Mouse (Mus musculus) limb, embryonic 13.5 days (tissue): ENCODE measurements at regions not wholly inside any gene's neighbourhood (a gene's known extent, or its start where the extent isn't known, plus 50 kb on each side); places are given as distances from the start of the nearest gene placed in this dataset.
A peak's percentile ranks its signal among the peaks of the same experiment; 100 is the strongest.

ENCODE experiments used
- ATAC-seq: fragments of 200-750 bp; cut with Nextera tagmentation; 2 replicates; pipeline ENCODE4 v1.8.0; 2017; ENCODE audit warnings: low read depth, moderate number of reproducible peaks, moderate TSS enrichment; ENCODE audit not compliant: low FRiP score
- H3K27ac ChIP-seq: fragments of 300-500 bp; sonication (generic); 2 replicates; pipeline ENCODE4 v1.5.1; 2015; ENCODE audit warnings: inconsistent platforms, mild to moderate bottlenecking, moderate library complexity
- H3K27me3 ChIP-seq: fragments of 300-500 bp; sonication (generic); 2 replicates; pipeline ENCODE4 v1.6.1; 2015; ENCODE audit warnings: mild to moderate bottlenecking, inconsistent platforms
- H3K36me3 ChIP-seq: fragments of 300-500 bp; sonication (generic); 2 replicates; pipeline ENCODE4 v1.6.1; 2015; ENCODE audit warnings: inconsistent platforms, mild to moderate bottlenecking, moderate library complexity
- H3K4me1 ChIP-seq: fragments of 300-500 bp; sonication (generic); 2 replicates; pipeline ENCODE4 v1.6.1; 2015; ENCODE audit warnings: inconsistent platforms
- H3K4me2 ChIP-seq: fragments of 300-500 bp; sonication (generic); replicated peaks from 2 replicates; pipeline ENCODE4 v1.6.1; 2015; ENCODE audit warnings: inconsistent platforms, mild to moderate bottlenecking, moderate library complexity
- H3K4me3 ChIP-seq: fragments of 300-500 bp; sonication (generic); 2 replicates; pipeline ENCODE4 v1.5.1; 2015; ENCODE audit warnings: moderate library complexity, mild to moderate bottlenecking, inconsistent platforms
- H3K9ac ChIP-seq: fragments of 300-500 bp; sonication (generic); 2 replicates; pipeline ENCODE4 v1.6.1; 2015; ENCODE audit warnings: mild to moderate bottlenecking, inconsistent platforms
- H3K9me3 ChIP-seq: fragments of 300-500 bp; sonication (generic); 2 replicates; pipeline ENCODE4 v1.6.1; 2016; ENCODE audit warnings: inconsistent platforms
- WGBS: fragments of 180-500 bp; shearing (Covaris S2); methylation state at CpG from one replicate; pipeline ENCODE4 v1.1.7; 2015; 5-methylcytosine and 5-hydroxymethylcytosine counted together

GRCm38 (mm10) chr8:36338628-36339027, 573.0 kb downstream of the Gm19410 start:
- Histone ChIP-seq H3K9ac (no peak overlapping the region), H3K36me3 (no peaks in the 10 kb centered on the region), H3K4me1 (peaks cover 8% of the 10 kb centered on the region), H3K27ac (no peak overlapping the region), H3K9me3 (no peaks in the 10 kb centered on the region), H3K4me3 (no peak overlapping the region), H3K4me2 (no peak overlapping the region), H3K27me3 (no peaks in the 10 kb centered on the region)
- no peak for ATAC-seq
- 95% methylated on average over 5 of the region's 5 CpGs for WGBS

DNA sequence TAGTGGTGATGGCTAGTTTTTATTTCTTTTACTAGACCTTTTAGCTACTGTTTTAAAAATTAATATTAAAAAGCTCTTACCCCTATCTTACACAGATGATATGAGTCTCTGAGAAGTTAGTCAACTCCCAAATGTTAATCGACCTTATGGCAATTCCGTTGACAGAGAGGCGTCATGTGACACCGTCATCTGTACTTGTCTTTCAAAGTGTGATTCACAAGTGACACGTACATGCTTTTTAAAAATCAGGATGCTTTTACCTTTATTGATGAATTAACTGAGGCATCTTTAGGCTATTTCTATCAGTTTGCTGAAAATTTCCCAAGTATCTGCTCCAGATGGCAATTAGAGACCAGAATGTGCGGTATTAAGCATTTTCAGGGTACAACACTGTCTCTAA, 573.9 kb downstream of the Gm19410 start:
- no peak overlapping the region for H3K9ac ChIP-seq
- H3K27me3 ChIP-seq: no peaks in the 10 kb centered on the region
- H3K4me1 ChIP-seq: peaks cover 8% of the 10 kb centered on the region
- H3K36me3 ChIP-seq: no peaks in the 10 kb centered on the region
- H3K9me3 ChIP-seq: no peaks in the 10 kb centered on the region
- H3K4me2 ChIP-seq: no peak overlapping the region
- ATAC-seq: no peak
- H3K27ac ChIP-seq: no peak overlapping the region
- no peak overlapping the region for H3K4me3 ChIP-seq
- 91% methylated on average over 6 of the region's 6 CpGs for WGBS

DNA sequence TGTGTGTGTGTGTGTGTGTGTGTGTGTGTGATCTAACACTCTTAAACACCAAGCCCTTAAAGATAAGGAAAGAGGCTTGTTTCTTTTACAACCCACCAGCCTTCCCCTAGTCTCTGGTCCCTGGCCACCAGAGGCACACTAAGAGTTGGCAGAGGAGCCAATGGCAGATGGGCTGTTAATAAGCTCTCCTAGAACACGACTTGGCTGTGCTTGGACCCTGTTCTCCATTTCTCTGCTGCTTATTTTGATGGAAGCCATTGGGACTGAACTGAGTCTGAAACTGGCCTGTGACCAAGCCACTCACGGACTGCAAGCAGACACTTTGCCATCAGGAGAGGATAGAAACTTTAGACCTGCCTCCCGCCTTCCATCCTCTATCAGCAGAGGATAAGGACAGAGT, 574.9 kb downstream of the Gm19410 start:
- Histone ChIP-seq H3K27ac (no peak overlapping the region), H3K9me3 (no peaks in the 10 kb centered on the region), H3K4me1 (peaks cover 8% of the 10 kb centered on the region), H3K4me2 (no peak overlapping the region), H3K36me3 (no peaks in the 10 kb centered on the region), H3K27me3 (no peaks in the 10 kb centered on the region), H3K9ac (no peak overlapping the region), H3K4me3 (no peak overlapping the region)
- 73% methylated on average over 3 of the region's 3 CpGs for WGBS
- ATAC-seq: no peak

GRCm38 (mm10) chr8:36341965-36342364, 576.4 kb downstream of the Gm19410 start:
- no peaks in the 10 kb centered on the region for H3K27me3 ChIP-seq
- ATAC-seq: no peak; the same call in 1 of the 2 replicates
- H3K4me3 ChIP-seq: no peak overlapping the region
- H3K27ac ChIP-seq: no peak overlapping the region
- no peak overlapping the region for H3K9ac ChIP-seq
- WGBS: 54% methylated on average over 4 of the region's 4 CpGs
- no peaks in the 10 kb centered on the region for H3K36me3 ChIP-seq
- H3K4me2 ChIP-seq: no peak overlapping the region
- no peaks in the 10 kb centered on the region for H3K9me3 ChIP-seq
- peaks cover 8% of the 10 kb centered on the region for H3K4me1 ChIP-seq

DNA sequence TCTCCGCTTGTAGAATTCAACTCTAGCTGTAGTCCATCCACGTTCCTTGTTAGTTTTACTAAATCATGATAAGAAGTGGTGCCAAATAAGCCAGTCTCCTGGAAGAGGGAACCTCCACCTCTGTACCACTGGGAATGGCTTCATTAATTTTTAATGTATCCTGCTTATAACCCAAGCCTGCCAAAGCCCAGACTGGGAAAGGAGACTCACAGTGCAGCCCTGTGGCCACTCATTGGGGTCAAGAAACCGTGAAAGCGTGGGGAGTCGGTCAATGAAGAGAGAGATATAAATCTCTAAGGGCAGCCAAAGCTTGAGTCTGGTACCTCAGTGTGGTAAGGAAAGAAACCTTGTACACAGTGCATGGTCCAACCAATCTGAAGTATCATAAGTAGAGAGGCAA, 577.1 kb downstream of the Gm19410 start:
- H3K4me2 ChIP-seq: no peak overlapping the region
- no peak overlapping the region for H3K27ac ChIP-seq
- H3K4me1 ChIP-seq: peaks cover 8% of the 10 kb centered on the region
- no peaks in the 10 kb centered on the region for H3K27me3 ChIP-seq
- H3K36me3 ChIP-seq: no peaks in the 10 kb centered on the region
- H3K4me3 ChIP-seq: no peak overlapping the region
- ATAC-seq: no peak
- 71% methylated on average over 5 of the region's 5 CpGs for WGBS
- H3K9me3 ChIP-seq: no peaks in the 10 kb centered on the region
- H3K9ac ChIP-seq: no peak overlapping the region

DNA sequence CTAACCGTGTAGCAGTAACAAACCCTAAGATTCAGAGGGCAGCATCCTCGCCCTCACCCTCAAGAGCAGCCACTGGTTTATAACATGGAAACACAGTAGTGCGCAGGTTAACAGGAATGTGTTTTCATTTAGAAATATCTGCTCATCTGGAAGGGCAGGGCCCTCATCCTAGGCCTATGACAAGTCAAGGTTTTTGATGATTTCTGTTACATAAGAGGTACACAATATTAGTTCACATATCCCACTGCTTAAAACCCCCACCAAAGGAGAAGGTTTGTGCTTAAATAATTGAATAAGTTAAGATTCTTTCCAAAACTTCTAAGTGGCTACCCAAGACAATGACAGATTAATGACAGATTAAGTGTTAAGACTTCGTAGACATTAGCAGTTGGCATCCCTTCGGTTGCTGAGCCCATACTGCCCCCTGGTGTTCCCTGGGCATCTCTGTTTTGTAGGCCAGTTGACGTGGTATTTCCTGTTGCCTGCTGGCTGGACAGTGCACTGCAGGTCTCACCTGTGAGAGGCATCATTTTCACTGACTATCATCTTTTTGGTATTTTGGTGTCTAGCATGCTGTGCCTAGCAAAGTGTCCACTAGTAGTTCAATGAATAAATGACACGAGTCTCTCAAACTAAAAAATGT, 581.2 kb downstream of the Gm19410 start:
- Histone ChIP-seq H3K27me3 (no peaks in the 10 kb centered on the region), H3K9me3 (no peaks in the 10 kb centered on the region), H3K4me1 (peaks cover 8% of the 10 kb centered on the region), H3K4me3 (no peak overlapping the region), H3K36me3 (no peaks in the 10 kb centered on the region), H3K9ac (no peak overlapping the region), H3K27ac (no peak overlapping the region), H3K4me2 (no peak overlapping the region)
- 0 out of 2 replicates have a peak, but pooled peaks have one; percentile 24 for ATAC-seq
- WGBS: 44% methylated on average over 7 of the region's 7 CpGs

GRCm38 (mm10) chr8:36348067-36348466, 582.5 kb downstream of the Gm19410 start:
- no peak overlapping the region for H3K4me2 ChIP-seq
- H3K9ac ChIP-seq: no peak overlapping the region
- no peak overlapping the region for H3K27ac ChIP-seq
- H3K4me3 ChIP-seq: no peak overlapping the region
- no peaks in the 10 kb centered on the region for H3K4me1 ChIP-seq
- WGBS: 81% methylated on average over 1 of the region's 1 CpGs
- H3K27me3 ChIP-seq: no peaks in the 10 kb centered on the region
- no peaks in the 10 kb centered on the region for H3K36me3 ChIP-seq
- ATAC-seq: no peak
- H3K9me3 ChIP-seq: no peaks in the 10 kb centered on the region

GRCm38 (mm10) chr8:36354926-36355325, 589.3 kb downstream of the Gm19410 start:
- peak overlapping the region; percentile 70 for H3K27ac ChIP-seq
- no peaks in the 10 kb centered on the region for H3K27me3 ChIP-seq
- H3K4me3 ChIP-seq: no peak overlapping the region
- no peaks in the 10 kb centered on the region for H3K36me3 ChIP-seq
- 17% methylated on average over 3 of the region's 3 CpGs for whole genome bisulfite sequencing
- no peaks in the 10 kb centered on the region for H3K9me3 ChIP-seq
- no peak overlapping the region for H3K4me2 ChIP-seq
- H3K4me1 ChIP-seq: peaks cover 8% of the 10 kb centered on the region; the same call in 1 of the 2 replicates
- H3K9ac ChIP-seq: no peak overlapping the region
- peak; percentile 66; the same call in 1 of the 2 replicates for ATAC-seq

GRCm38 (mm10) chr8:36358998-36359397, 593.4 kb downstream of the Gm19410 start:
- H3K9ac ChIP-seq: no peak overlapping the region
- no peaks in the 10 kb centered on the region for H3K36me3 ChIP-seq
- no peak overlapping the region for H3K27ac ChIP-seq
- peaks cover 11% of the 10 kb centered on the region; the same call in 1 of the 2 replicates for H3K4me1 ChIP-seq
- ATAC-seq: no peak
- H3K9me3 ChIP-seq: no peaks in the 10 kb centered on the region
- no peaks in the 10 kb centered on the region for H3K27me3 ChIP-seq
- 97% methylated on average over 2 of the region's 2 CpGs for WGBS
- H3K4me2 ChIP-seq: no peak overlapping the region
- no peak overlapping the region for H3K4me3 ChIP-seq

GRCm38 (mm10) chr8:36361255-36361654, 595.7 kb downstream of the Gm19410 start:
- Histone ChIP-seq H3K9me3 (no peaks in the 10 kb centered on the region), H3K36me3 (no peaks in the 10 kb centered on the region), H3K27ac (no peak overlapping the region), H3K4me3 (no peak overlapping the region), H3K4me2 (no peak overlapping the region), H3K9ac (no peak overlapping the region), H3K27me3 (no peaks in the 10 kb centered on the region), H3K4me1 (0 out of 2 replicates have a peak, but pooled peaks cover 6% of the 10 kb centered on the region)
- WGBS: 13% methylated on average over 2 of the region's 2 CpGs
- no peak for ATAC-seq

DNA sequence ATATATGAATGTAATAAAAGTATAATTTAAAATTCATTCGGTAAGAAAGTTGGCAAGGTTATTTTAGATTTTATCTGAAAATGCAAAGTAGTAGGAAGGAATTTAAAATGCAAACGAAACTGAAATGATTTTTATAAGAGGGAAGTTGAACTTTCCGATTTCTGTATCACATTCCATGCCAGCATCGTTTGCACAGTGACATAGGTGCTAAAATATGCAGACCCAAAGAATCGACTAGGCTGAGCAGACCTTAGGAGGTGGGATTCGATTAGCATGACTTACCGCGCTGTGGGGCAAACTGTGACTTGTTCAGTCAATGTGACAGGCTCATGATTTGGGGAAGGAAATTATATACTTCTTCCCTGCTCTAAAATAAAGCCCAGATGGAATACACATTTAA, 596.2 kb downstream of the Gm19410 start:
- no peak overlapping the region for H3K4me2 ChIP-seq
- H3K27ac ChIP-seq: no peak overlapping the region
- 42% methylated on average over 8 of the region's 8 CpGs for WGBS
- H3K4me1 ChIP-seq: 0 out of 2 replicates have a peak, but pooled peaks cover 6% of the 10 kb centered on the region
- H3K9me3 ChIP-seq: no peaks in the 10 kb centered on the region
- ATAC-seq: no peak
- H3K9ac ChIP-seq: no peak overlapping the region
- H3K27me3 ChIP-seq: no peaks in the 10 kb centered on the region
- no peak overlapping the region for H3K4me3 ChIP-seq
- H3K36me3 ChIP-seq: no peaks in the 10 kb centered on the region

DNA sequence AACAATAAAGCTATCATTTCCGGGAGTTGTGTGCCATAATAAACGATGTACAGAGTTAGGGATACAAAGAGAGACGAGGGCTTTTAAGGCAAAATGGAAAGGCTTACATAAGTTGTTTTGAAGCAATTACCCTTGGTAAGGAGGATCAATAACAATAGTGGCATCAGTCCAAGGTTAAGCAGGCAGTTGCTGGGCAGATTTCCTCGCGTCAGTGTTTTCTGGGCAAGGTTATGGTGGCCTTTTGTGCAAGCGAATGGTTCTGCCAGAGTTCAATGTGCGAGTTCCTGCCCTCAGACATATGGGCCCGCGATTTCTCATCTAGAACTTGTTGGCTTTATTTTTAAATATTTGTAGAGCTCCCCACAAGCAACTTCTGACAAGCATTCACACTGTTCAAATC, 597.7 kb downstream of the Gm19410 start:
- H3K4me3 ChIP-seq: no peak overlapping the region
- H3K27ac ChIP-seq: no peak overlapping the region
- H3K9ac ChIP-seq: no peak overlapping the region
- 83% methylated on average over 9 of the region's 9 CpGs for WGBS
- H3K27me3 ChIP-seq: no peaks in the 10 kb centered on the region
- 0 out of 2 replicates have a peak, but pooled peaks cover 6% of the 10 kb centered on the region for H3K4me1 ChIP-seq
- no peaks in the 10 kb centered on the region for H3K9me3 ChIP-seq
- no peak overlapping the region for H3K4me2 ChIP-seq
- no peaks in the 10 kb centered on the region for H3K36me3 ChIP-seq
- no peak for ATAC-seq
